Mouse (Mus musculus) gastrocnemius, postnatal 10 days (tissue): ENCODE results near the gene Ttc7b. TPM values are rescaled to one million over a fixed set of nuclear protein-coding genes. Genes with fewer than 3 reads are reported as not detected.

Experiments
- DNase-seq: peaks from one replicate; pipeline ENCODE4 v3.0.0; 2021; ENCODE audit warnings: mixed read lengths
- total RNA-seq, 2 experiments: library from RNA; stranded (reverse); gene quantifications; 2 replicates each; pipeline ENCODE4 v1.2.3; 2021

Ttc7b gene
- total RNA-seq, 2 experiments from 2014 or later, result 73.3 to 74.1 TPM

DNA sequence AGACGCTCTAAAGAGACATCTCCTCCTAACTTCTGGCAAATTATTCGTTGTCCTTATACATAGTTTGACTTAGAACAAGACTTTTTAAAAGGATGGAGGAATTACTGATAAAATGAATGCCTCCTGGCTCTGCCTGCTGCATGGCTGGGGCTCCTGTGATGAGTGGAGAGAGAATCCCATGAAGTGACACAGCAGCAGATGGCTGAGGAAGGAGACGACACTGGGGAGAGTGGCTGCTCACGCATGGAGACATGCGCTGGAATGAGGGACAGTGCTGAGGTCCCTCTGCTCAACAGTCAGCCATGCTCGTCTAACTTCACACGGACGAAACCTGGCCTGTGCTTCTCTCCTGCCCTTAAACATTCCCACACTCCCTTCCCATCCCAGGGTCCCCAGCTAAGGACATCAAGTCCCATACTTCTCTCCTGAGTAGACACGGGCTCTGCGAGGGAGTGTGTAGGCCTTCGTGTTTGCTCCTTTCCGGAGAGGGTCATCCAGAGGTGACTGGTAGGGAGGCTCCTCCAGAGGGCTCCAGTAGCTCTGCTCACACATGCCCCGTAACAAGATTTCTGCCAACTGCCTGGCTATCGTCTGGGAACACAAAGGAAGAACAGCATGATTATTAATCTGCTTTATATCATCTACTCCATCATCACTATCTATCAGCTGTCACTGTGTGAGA is 105.8 kb downstream of the Ttc7b start:
- no peak for DNase-seq

DNA sequence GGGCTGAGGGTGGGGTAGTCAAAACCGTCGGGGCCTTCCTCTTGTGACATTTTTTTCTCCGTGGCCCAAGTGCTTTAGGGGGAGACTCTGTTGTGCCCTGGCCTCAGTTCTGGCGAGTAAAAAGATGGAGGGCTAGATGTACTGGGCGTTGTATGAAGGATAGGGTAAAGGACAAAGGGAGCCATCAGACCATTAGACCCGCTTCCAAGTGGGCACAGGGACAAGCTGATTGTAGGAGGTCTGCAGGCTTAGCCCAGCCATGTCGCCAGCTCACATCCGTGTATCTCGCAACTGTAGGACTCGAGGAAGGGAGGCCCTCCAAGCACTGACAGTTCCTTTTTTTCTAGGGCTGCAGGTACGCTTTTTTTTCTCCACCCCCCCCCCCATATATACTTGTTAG is 111.9 kb downstream of the Ttc7b start:
- no peak for DNase-seq

DNA sequence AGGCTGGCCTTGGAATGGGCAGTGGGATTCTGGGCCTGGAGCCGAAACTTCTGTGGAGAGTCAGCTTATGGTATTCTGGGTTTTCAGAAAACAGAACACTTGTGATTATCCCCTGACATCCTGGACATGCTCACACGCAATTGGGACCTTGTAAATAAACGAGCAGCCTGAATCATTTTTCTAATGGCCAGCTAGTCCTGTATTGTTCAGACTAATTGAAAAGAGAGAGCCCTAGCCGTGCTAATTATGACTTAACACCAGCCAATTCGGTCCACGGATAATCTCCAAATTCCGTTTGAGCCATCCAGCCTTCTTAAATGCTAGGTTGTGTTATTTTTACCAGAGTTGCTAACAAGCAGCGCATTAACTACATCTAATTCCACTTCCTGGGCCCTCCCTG is 112.5 kb downstream of the Ttc7b start:
- no peak for DNase-seq

DNA sequence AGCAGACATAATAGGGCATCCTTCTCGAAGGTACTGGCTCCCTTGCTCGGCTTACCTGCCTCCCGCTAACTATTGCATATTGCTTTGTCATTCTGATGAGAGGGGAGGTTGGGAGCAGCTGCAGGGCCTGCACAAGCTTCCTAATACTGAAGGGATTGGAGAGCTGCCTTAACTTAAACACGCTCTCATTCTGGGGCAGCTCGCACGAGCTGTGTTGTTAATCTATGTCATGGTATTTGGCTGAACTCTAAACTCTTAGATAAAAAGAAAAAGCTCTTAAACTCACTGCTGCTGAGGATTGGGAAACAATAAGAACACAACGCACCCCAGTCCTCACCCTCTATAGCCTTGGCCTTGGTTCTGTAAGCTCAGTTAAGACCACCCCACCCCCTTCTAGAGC is 113.3 kb downstream of the Ttc7b start:
- DNase-seq, result no peak

DNA sequence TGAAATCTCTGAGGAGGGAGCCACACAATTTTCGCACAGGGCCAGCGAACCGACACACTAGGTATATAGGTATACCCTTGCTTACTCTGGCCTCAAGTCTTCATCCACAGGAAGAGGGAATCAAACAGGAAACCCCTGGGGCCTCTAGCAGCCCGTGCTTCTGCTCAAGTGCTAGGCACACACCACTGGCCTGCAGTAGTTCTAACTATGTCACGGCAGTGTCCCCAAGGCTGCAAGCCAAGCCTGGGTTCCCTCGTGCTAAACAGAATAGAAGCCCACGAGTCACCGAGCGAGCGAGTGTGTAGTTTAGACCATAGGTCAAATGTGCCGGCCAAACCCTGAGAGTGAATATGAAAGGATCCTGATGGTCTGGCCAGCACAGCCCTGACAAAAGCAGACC is 114.5 kb downstream of the Ttc7b start:
- no peak for DNase-seq

GRCm38 (mm10) chr12:100405512-100406030 is 115.1 kb downstream of the Ttc7b start:
- DNase-seq, result no peak

DNA sequence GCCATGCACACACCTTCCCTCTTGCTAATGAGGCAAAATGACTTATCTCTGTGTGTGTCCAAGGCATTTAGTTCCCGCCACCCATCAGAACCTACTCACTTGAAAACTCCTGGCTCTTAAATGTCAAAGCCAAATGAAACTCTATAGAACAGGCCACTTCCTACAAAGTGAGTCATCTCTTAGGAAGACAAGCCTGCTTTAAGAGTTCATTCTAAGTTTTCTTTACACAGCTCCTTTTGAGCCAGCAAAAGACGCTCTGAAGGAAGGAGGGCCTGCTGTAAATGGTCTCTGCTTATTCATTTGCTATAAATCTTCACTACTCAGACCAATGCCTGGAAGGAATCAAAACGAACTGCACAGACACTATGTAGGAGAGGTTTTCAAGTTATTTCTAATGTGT is 116.2 kb downstream of the Ttc7b start:
- DNase-seq, result no peak

GRCm38 (mm10) chr12:100403005-100403324 is 117.7 kb downstream of the Ttc7b start:
- DNase-seq, result no peak

DNA sequence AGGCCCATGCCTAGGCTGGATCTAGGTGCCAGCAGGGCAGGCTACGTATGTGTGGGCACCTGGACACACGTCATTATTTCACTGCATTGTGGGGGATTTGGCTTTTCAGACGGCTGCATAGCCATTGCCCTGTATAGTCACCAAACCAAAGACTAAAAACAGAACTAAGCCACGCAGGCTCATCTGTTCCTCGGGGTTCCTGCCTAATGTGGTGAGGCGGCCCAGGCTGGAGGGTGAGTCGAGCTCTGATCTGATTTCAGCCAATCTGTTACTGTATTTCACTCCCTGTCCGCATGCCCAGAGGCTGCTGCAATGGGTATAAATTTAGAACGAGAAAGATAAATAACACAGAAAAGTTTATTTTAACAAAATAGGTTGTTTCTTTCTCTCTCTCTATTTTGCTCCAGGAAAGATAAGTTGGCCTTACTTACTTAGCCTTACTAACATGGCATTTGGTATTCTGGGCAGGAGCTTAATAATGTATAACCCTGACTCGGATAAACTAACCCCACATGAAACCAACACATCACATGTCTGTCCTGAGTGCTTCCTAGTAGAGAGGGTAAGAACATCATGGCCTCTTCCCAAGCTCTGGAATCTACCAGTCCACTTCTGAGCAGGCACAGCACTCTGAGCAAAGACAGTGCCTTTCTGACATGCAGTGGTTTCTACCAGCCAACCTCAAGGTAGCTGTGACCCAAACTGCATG is 118.2 kb downstream of the Ttc7b start:
- DNase-seq, result no peak

GRCm38 (mm10) chr12:100400119-100400518 is 120.5 kb downstream of the Ttc7b start:
- no peak for DNase-seq

- no peak for DNase-seq
Measured at GRCm38 (mm10) chr12:100399126-100399727, 121.4 kb downstream of the Ttc7b start.

- DNase-seq, result no peak
Measured at GRCm38 (mm10) chr12:100398268-100398943, 122.2 kb downstream of the Ttc7b start.

- DNase-seq, result no peak
Measured at GRCm38 (mm10) chr12:100397432-100398146, 123.0 kb downstream of the Ttc7b start.

GRCm38 (mm10) chr12:100396806-100397205 is 123.8 kb downstream of the Ttc7b start:
- DNase-seq, result no peak

GRCm38 (mm10) chr12:100393532-100393931 is 127.1 kb downstream of the Ttc7b start:
- DNase-seq, result no peak

GRCm38 (mm10) chr12:100393109-100393508 is 127.5 kb downstream of the Ttc7b start:
- DNase-seq, result no peak

GRCm38 (mm10) chr12:100392466-100392865 is 128.2 kb downstream of the Ttc7b start:
- no peak for DNase-seq

DNA sequence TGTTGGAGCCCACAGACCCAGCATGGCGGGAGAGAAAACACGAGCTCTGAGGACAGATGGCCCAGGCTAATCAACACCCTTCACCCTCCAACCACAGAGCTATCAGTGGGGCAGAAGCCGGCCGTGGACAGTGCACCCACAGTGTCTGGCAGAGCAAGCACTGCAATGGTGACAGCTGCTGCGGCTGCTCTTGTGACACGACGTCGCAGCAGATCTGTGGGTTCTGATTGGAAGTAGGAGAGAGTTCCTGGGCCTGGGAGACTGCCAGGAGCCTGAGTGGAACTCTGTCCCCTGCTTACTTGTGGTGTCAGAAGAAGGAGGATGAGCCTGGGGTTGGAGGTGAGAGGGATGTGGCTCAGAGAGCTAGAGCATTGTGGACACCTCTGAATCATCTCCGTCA is 128.7 kb downstream of the Ttc7b start:
- peak; percentile 26 for DNase-seq

DNA sequence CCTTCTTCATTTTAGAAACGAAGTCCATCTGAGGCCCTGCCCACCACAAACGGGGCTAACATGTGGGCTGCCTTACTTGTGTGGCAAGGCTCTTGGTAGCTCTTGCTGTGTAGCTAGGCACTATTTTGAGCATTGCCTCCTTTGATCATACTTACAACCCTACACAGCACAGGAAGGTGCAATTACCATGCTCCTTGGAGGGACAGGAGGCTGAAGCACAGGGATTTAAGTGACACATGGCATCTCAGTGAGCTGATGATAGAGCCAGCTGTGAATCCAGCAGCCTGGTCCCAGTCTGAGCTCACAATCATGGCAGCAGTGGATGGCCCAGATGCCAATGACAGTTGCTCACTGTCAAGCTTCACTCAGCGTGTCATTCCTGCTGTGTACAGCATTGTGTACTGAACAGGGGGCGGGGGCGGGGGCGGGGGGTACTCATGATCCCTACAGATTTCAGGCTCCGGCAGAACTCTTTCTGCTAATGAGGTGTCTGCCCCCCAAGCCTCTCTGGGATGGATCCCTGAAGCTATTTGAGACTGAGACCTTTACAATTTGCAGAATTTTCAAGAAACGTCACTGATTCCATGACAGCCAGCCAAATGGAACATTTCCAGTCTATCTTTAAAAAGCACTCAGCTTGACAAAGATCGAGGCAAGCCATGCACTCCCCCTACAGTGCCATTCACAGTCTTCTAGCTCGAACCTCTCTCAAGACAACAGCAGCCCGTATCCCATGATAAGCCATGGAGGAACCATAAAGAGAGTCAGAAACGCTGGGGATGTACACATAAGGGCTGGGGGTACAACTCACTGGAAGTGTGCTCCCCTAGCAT is 130.5 kb downstream of the Ttc7b start:
- no peak for DNase-seq

GRCm38 (mm10) chr12:100386259-100386658 is 134.4 kb downstream of the Ttc7b start:
- DNase-seq, result no peak

DNA sequence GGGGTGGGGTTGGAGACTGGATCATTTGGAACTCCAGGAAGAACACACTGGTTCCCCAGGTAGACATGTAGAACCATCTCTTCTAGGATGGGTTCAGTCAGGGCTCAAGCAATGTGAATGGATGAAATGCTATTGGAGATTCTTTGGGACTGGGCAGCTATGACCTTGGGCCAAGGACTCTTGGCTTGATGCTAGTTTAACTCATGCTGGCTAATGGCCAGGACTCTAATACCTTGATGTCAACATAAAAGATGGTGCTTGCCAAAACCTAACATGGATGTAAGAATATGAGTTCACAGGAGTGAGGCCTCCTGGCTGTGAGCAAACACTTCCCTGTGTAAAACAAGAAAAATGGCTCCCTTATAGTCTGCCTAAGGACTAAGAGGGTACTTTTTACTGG is 138.1 kb downstream of the Ttc7b start:
- DNase-seq, result no peak
